Mouse (Mus musculus) intestine, embryonic 14.5 days (tissue): Measurements from ENCODE around the gene Rab20. TPM values are rescaled to one million over a fixed set of nuclear protein-coding genes. Genes with fewer than 3 reads are reported as not detected.

Experiments used
- ATAC-seq: fragments of 200-750 bp; cut with Nextera tagmentation; replicated peaks from 2 replicates; pipeline ENCODE4 v1.8.0; 2017; ENCODE audit warnings: low read depth, moderate number of reproducible peaks, moderate TSS enrichment, moderate library complexity; ENCODE audit not compliant: low FRiP score, low TSS enrichment
- DNase-seq: peaks from one replicate; pipeline ENCODE4 v3.0.0-alpha.2; 2018; ENCODE audit warnings: low spot score
- H3K27ac ChIP-seq: fragments of 300-500 bp; sonication (generic); 2 replicates; pipeline ENCODE4 v1.5.1; 2014; ENCODE audit warnings: low read depth, mild to moderate bottlenecking, control low read depth
- H3K27me3 ChIP-seq: fragments of 300-500 bp; sonication (generic); replicated peaks from 2 replicates; pipeline ENCODE4 v1.6.1; 2014; ENCODE audit warnings: low read length, control low read depth; ENCODE audit not compliant: control insufficient read depth, insufficient read depth
- H3K36me3 ChIP-seq: fragments of 300-500 bp; sonication (generic); 2 replicates; pipeline ENCODE4 v1.6.1; 2014; ENCODE audit warnings: low read length, control low read depth; ENCODE audit not compliant: control insufficient read depth, insufficient read depth
- H3K4me1 ChIP-seq: fragments of 300-500 bp; sonication (generic); replicated peaks from 2 replicates; pipeline ENCODE4 v1.6.1; 2014; ENCODE audit warnings: low read length, control low read depth, mixed read lengths; ENCODE audit not compliant: control insufficient read depth, insufficient read depth
- H3K4me2 ChIP-seq: fragments of 300-500 bp; sonication (generic); 2 replicates; pipeline ENCODE4 v1.6.1; 2014; ENCODE audit warnings: low read length
- H3K4me3 ChIP-seq: fragments of 300-500 bp; sonication (generic); 2 replicates; pipeline ENCODE4 v1.5.1; 2014; ENCODE audit warnings: low read depth, low read length, control low read depth, mixed read lengths
- H3K9ac ChIP-seq: fragments of 300-500 bp; sonication (generic); 2 replicates; pipeline ENCODE4 v1.6.1; 2014; ENCODE audit warnings: mild to moderate bottlenecking, low read length
- H3K9me3 ChIP-seq: fragments of 300-500 bp; sonication (generic); 2 replicates; pipeline ENCODE4 v1.6.1; 2016; ENCODE audit warnings: low read length, control low read depth; ENCODE audit not compliant: control insufficient read depth
- WGBS: fragments of 180-500 bp; shearing (Covaris S2); extraction: QIAGEN DNeasy Blood & Tissue Kit; methylation state at CpG from one replicate; pipeline ENCODE4 v1.1.7; 2014; 5-methylcytosine and 5-hydroxymethylcytosine counted together
- polyA plus RNA-seq: library from polyadenylated mRNA; unstranded; fragments of >200 nt; fragmentation: Nextera tagmentation; extraction: Ambion mirVana; gene quantifications from 2 replicates; pipeline ENCODE4 v1.2.1, GENCODE M21; 2014

Rab20 gene
- polyA plus RNA-seq, 1 experiment from 2014 or later = 7.8 TPM

DNA sequence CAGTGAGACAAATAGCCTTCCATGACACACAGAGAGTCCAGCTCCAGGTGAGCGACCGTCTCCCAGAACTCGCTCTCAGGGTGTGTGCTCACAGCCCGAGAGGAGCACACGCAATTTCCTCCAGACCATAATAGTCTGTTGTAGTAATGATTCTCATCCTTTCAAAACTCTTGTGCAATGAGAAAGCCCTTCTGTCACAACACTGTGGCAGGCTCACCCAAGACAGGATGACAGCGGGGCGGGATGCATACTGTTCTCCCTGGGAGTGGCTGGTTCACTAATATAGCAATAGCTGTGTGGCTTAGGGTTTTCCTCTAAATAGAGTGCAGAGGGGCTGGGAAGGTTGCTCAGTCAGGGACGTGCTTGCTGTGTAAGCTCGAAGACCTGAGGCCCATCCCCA is 74.7 kb downstream of the Rab20 start:
- Histone ChIP-seq H3K4me3 (no peak overlapping the region), H3K4me2 (no peak overlapping the region), H3K4me1 (peaks cover 30% of the 10 kb centered on the region; the same call in 1 of the 2 replicates), H3K27me3 (no peaks in the 10 kb centered on the region), H3K36me3 (peaks cover 28% of the 10 kb centered on the region), H3K27ac (no peak overlapping the region), H3K9ac (no peak overlapping the region), H3K9me3 (no peaks in the 10 kb centered on the region)
- ATAC-seq (no peak), DNase-seq (no peak)
- WGBS = 91% methylated on average over 9 of the region's 9 CpGs

Other genes starting within 250 kb of the Rab20 start
- 52.9 and 58.4 TPM in 2 replicates for gene Col4a2, start 165.9 kb downstream of the Rab20 start, polyA plus RNA-seq
- 228 TPM in 2 replicates for gene Col4a1, start 165.9 kb downstream of the Rab20 start, polyA plus RNA-seq
- 109 and 111 TPM in 2 replicates for gene Naxd, start 18.8 kb upstream of the Rab20 start, polyA plus RNA-seq
- 25.8 and 29.9 TPM in 2 replicates for gene Cars2, start 72.1 kb upstream of the Rab20 start, polyA plus RNA-seq
- gene Ing1, start 76.9 kb upstream of the Rab20 start, polyA plus RNA-seq = 34.6 and 38.1 TPM in 2 replicates
- gene Ankrd10, start 157.0 kb upstream of the Rab20 start, polyA plus RNA-seq = 103 and 119 TPM in 2 replicates
- gene 1700016D06Rik, start 222.4 kb upstream of the Rab20 start, polyA plus RNA-seq = not detected in 2 replicates
- 33.9 and 34.4 TPM in 2 replicates for gene Arhgef7, start 249.0 kb upstream of the Rab20 start, polyA plus RNA-seq